Mouse (Mus musculus): Measurements from ENCODE around the gene Tspo. TPM values are rescaled to one million over a fixed set of nuclear protein-coding genes. Genes with fewer than 3 reads are reported as not detected.

Gene Tspo
- total and polyA plus RNA-seq, 3 experiments, result 20.8 to 70.3 (median 42.4) TPM

GRCm38 (mm10) chr15:83523196-83523595 is 40.2 kb upstream of the Tspo start:
- Histone ChIP-seq H3K79me2 (replicated peaks; ENCODE audit: control insufficient read depth, extremely low read depth, insufficient read depth, poor library complexity, severe bottlenecking) (no peaks in the 10 kb centered on the region), H3K27me3 (replicated peaks) (peaks cover 72% of the 10 kb centered on the region), H3K36me3 (replicated peaks in 1 of 2; ENCODE audit: control insufficient read depth in 1 of 2, insufficient read depth in 1 of 2, low read length in 1 of 2) (no peaks in the 10 kb centered on the region), H3K9me3 (replicated peaks; ENCODE audit: low read length) (peaks cover 8% of the 10 kb centered on the region), H3K27ac (ENCODE audit: insufficient read depth, low read depth) (no peak overlapping the region), H3K4me1 (ENCODE audit: control insufficient read depth in 1 of 2, insufficient read depth in 2 of 2) (0 out of 4 replicates have a peak, but pooled peaks cover 0 to 3% of the 10 kb centered on the region in 2 experiments), H3K9ac (ENCODE audit: insufficient read depth, low read depth) (no peak overlapping the region), H3K4me3 (replicated peaks in 1 of 3; ENCODE audit: low read depth in 2 of 3, low read length in 2 of 3, poor library complexity in 1 of 3) (no peak overlapping the region), H3K4me2 (ENCODE audit: insufficient read depth, low read depth, poor library complexity, severe bottlenecking) (no peak overlapping the region)
- dilution Hi-C loops (cut with MboI; ENCODE audit: extremely low pct_ligation_motif_present, extremely low pct_unique_long_range_greater_than_20kb, low sequenced_read_pairs) (no loop called here), in situ Hi-C loops (cut with MboI; ENCODE audit: low pct_ligation_motif_present, low pct_unique_long_range_greater_than_20kb, low sequenced_read_pairs) (loop anchor here (25.0 kb wide), 1 partner anchor 311 kb away; no protein-coding TSS in a partner anchor)
- TF ChIP-seq MAX (IDR thresholded peaks at IDR 0.05; ENCODE audit: low read length) (no peak), SIN3A (IDR thresholded peaks at IDR 0.05; ENCODE audit: low read length) (no peak), PAX5 (IDR thresholded peaks at IDR 0.05; ENCODE audit: low read length) (no peak), NRF1 (IDR thresholded peaks at IDR 0.05; ENCODE audit: low read depth, low read length) (no peak), ETS1 (conservative IDR thresholded peaks at IDR 0.05; ENCODE audit: low read depth, low read length) (no peak), EP300 (IDR thresholded peaks at IDR 0.05; ENCODE audit: low read length) (no peak), NELFE (IDR thresholded peaks at IDR 0.05; ENCODE audit: low read depth, low read length) (no peak)
- no peak for DNase-seq (ENCODE audit: extremely low read depth)

- Histone ChIP-seq H3K36me3 (replicated peaks in 1 of 2; ENCODE audit: control insufficient read depth in 1 of 2, insufficient read depth in 1 of 2, low read length in 1 of 2) (no peaks in the 10 kb centered on the region), H3K27me3 (replicated peaks) (peaks cover 77% of the 10 kb centered on the region), H3K9ac (ENCODE audit: insufficient read depth, low read depth) (no peak overlapping the region), H3K4me2 (ENCODE audit: insufficient read depth, low read depth, poor library complexity, severe bottlenecking) (no peak overlapping the region), H3K4me3 (replicated peaks in 1 of 3; ENCODE audit: low read depth in 2 of 3, low read length in 2 of 3, poor library complexity in 1 of 3) (no peak overlapping the region), H3K79me2 (replicated peaks; ENCODE audit: control insufficient read depth, extremely low read depth, insufficient read depth, poor library complexity, severe bottlenecking) (no peaks in the 10 kb centered on the region), H3K27ac (ENCODE audit: insufficient read depth, low read depth) (no peak overlapping the region), H3K4me1 (ENCODE audit: control insufficient read depth in 1 of 2, insufficient read depth in 2 of 2) (0 out of 4 replicates have a peak, but pooled peaks cover 0 to 3% of the 10 kb centered on the region in 2 experiments), H3K9me3 (replicated peaks; ENCODE audit: low read length) (peaks cover 8% of the 10 kb centered on the region)
- TF ChIP-seq CHD1 (IDR thresholded peaks at IDR 0.05; ENCODE audit: low read depth, low read length) (no peak), MAZ (IDR thresholded peaks at IDR 0.05; ENCODE audit: low read depth, low read length) (no peak), ZKSCAN1 (IDR thresholded peaks at IDR 0.05; ENCODE audit: borderline replicate concordance, low read depth, low read length) (no peak), USF1 (IDR thresholded peaks at IDR 0.05; ENCODE audit: low read depth, low read length) (no peak), KAT2A (IDR thresholded peaks at IDR 0.05; ENCODE audit: insufficient replicate concordance, low read length) (no peak), E2F4 (IDR thresholded peaks at IDR 0.05; ENCODE audit: insufficient replicate concordance, low read depth, low read length) (no peak), RCOR1 (conservative IDR thresholded peaks at IDR 0.05; ENCODE audit: low read depth, low read length) (no peak), BHLHE40 (IDR thresholded peaks at IDR 0.05; ENCODE audit: low read depth, low read length) (no peak), IRF4 (IDR thresholded peaks at IDR 0.05; ENCODE audit: low read depth, low read length) (no peak), ZMIZ1 (IDR thresholded peaks at IDR 0.05; ENCODE audit: low read depth, low read length) (no peak), GABPA (IDR thresholded peaks at IDR 0.05; ENCODE audit: insufficient replicate concordance, low read depth, low read length) (no peak), TBP (conservative IDR thresholded peaks at IDR 0.05; ENCODE audit: low read depth, low read length) (no peak), JUND (conservative IDR thresholded peaks at IDR 0.05; ENCODE audit: low read depth, low read length) (no peak), SMC3 (IDR thresholded peaks at IDR 0.05; ENCODE audit: low read depth, low read length) (no peak), ZNF384 (IDR thresholded peaks at IDR 0.05; ENCODE audit: low read depth, low read length) (no peak), ELF1 (IDR thresholded peaks at IDR 0.05; ENCODE audit: low read depth, low read length) (no peak), ETS1 (conservative IDR thresholded peaks at IDR 0.05; ENCODE audit: low read depth, low read length) (no peak), TCF12 (IDR thresholded peaks at IDR 0.05; ENCODE audit: low read depth, low read length) (no peak), EP300 (IDR thresholded peaks at IDR 0.05; ENCODE audit: low read length) (no peak), MAFK (IDR thresholded peaks at IDR 0.05; ENCODE audit: insufficient replicate concordance, low read length) (no peak)
- dilution Hi-C loops (cut with MboI; ENCODE audit: extremely low pct_ligation_motif_present, extremely low pct_unique_long_range_greater_than_20kb, low sequenced_read_pairs), result no loop called here
- DNase-seq (ENCODE audit: extremely low read depth), result no peak
- in situ Hi-C loops (cut with MboI; ENCODE audit: low pct_ligation_motif_present, low pct_unique_long_range_greater_than_20kb, low sequenced_read_pairs), result loop anchor here (25.0 kb wide), 1 partner anchor 311 kb away; no protein-coding TSS in a partner anchor
These were observed 39.6 kb upstream of the Tspo start for GRCm38 (mm10) chr15:83523638-83524332.
